Mouse (Mus musculus): Measurements from ENCODE around the gene Fgfbp3. TPM values are rescaled to one million over a fixed set of nuclear protein-coding genes. Genes with fewer than 3 reads are reported as not detected.

Gene Fgfbp3
- polyA plus RNA-seq, 1 experiment from 2014 or later, result 5.0 TPM

DNA sequence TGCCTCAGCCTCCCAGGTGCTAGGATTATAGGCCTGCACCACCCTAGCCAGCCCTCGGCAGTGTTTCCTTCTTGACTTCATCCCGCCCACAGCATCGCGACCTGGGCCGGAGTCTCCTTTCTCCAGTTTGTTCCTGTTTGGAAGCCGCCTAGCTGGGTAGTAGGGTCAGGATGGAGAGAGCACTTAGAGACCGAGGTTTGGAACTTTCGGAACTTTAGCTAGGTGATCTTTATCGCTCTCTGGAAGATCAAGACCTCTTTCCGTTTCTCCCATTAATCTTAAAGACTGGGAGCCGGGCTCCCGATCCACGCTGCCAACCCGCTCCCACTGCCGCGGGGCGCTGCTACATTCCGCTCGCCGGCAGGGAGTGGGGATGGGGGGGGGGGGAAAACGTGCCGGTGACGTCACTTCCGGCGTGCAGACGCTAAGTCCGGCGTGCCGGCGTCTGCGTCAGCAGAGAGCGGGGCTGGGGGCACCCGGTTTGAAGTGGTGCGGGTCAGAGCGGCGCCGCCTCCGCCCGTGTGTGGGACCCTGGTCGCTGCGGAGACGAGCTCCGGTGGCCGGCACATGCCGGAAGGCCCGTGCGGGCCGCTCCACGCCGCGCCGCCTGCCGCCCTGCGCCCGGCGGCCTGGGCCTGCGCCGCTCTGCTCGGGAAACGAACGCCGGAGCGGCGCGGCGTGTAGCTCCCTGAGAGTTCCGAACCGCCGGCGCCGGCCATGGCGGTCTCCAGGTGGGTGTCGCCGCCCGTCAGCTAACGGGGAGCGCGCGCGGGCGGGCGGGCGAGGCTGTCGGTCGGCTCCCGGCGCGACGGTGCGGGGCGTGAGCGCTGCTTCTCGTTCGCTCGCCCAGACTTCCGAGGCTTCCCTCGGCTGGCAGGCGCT, 6.5 kb upstream of the Fgfbp3 start, which contains the start of gene Btaf1:
Gene Btaf1 (plus strand): TSS at position 409 of the 882 bp plus-strand sequence.
- Histone ChIP-seq H3K27ac (peak within 1 kb of the TSS; percentile 97), H3K4me3 (peak within 1 kb of the TSS; percentile 93), H3K27me3 (ENCODE audit: insufficient read depth, poor library complexity, severe bottlenecking) (no peaks in the 10 kb centered on the region), H3K4me1 (peaks cover 10% of the 10 kb centered on the region), H3K9me3 (no peaks in the 10 kb centered on the region), H3K36me3 (no peaks in the 10 kb centered on the region)
- under 1% methylated on average over 96 of the region's 98 CpGs for WGBS
- DNase-seq (ENCODE audit: low spot score), result peak; percentile 94

DNA sequence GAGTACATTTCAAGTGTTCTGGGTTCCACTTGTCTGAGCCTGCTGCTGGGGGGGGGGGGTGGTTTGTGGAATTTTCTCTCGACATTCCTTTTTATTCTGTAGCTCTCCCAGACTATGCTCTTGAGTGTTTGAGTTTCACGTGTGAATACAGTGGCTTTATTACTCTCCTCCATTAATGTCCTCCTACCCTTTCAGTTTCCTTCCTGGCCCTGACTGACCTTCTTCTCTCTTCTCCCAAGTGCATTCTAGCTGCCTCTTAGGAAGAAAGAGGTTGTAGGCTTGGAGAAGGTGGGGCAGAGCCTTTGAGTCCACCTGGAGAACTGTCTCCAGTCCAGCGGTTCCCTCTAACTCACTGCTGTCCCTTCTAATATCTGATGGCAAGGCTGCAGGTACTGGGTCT, 3.5 kb upstream of the Fgfbp3 start:
- 52% methylated on average over 3 of the region's 3 CpGs for WGBS
- DNase-seq (ENCODE audit: low spot score), result no peak

DNA sequence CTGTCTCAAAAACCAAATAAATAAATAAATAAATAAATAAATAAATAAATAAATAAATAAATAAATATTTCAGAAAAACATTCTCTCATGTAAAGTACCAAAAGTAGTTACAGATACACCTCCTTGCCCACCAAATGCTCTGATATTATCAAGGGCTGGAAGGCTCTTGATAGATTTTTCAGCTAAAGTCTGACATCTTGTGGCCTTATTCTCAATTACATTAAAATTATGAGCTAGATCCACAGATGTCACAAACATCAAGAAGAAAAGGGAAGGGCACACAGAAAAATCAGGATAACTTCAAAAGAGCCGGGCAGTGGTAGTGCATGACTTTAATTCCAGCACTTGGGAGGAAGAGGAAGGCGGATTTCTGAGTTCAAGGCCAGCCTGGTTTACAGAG, 2.6 kb upstream of the Fgfbp3 start:
- no peak for DNase-seq (ENCODE audit: low spot score)

More for the DNA sequence above, 3.5 kb upstream of the Fgfbp3 start:
- Histone ChIP-seq H3K4me3 (no peak overlapping the region), H3K27ac (no peak overlapping the region), H3K9me3 (no peaks in the 10 kb centered on the region), H3K36me3 (no peaks in the 10 kb centered on the region), H3K4me1 (peaks cover 13% of the 10 kb centered on the region), H3K27me3 (ENCODE audit: insufficient read depth, poor library complexity, severe bottlenecking) (no peaks in the 10 kb centered on the region)

DNA sequence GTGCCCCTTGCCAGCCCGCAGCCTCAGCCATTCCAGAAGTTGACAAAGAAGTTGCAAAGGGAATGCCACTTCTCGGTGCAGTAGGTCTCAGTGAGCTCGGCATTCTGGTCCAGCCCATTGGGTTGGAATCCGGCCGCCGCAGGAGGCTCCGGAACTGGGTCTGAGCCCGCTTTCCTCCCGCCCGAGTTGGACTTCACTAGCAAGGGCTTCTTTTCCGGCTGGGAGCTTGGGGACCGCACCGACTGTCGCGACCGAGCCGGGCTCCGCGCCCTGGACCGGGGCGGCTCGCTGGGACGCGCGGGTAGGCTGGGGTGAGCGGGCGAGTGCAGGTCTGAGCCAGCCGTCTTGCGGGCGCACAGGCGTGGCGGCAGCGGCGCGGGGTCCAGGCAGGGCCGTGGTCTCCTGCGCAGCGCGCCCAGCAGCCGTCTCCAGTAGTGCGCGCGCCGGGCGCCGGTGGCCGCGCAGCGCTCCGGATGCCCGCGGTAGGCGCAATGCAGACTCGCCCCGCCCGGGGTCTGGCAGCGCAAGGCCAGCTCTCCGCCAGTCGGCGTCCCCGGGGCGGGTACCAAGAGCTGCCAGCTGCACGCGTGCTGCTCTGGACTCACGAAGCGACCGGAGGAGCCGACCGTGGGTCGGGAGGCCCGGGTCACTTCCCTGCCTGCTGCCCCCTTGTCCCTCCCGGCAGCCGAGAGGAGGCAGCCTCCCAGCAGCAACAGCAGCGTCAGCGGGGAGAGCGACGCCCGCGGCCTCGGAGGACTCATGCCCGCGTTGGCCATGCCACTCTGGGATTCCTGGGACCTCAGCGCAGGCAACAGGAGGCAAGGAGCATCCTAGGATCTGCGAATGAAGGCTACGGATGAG, 744 bp downstream of the Fgfbp3 start:
- under 1% methylated on average over 85 of the region's 85 CpGs for WGBS
- peak overlapping the region; percentile 82 for H3K4me3 ChIP-seq
- no peaks in the 10 kb centered on the region for H3K36me3 ChIP-seq
- H3K27ac ChIP-seq, result peak overlapping the region; percentile 93
- peaks cover 4% of the 10 kb centered on the region; the same call in 1 of the 2 replicates for H3K4me1 ChIP-seq
- H3K9me3 ChIP-seq, result no peaks in the 10 kb centered on the region
- peak; percentile 91 for DNase-seq (ENCODE audit: low spot score)
- H3K27me3 ChIP-seq (ENCODE audit: insufficient read depth, poor library complexity, severe bottlenecking), result no peaks in the 10 kb centered on the region

More for the DNA sequence above, 2.6 kb upstream of the Fgfbp3 start:
- Histone ChIP-seq H3K4me3 (no peak overlapping the region), H3K36me3 (no peaks in the 10 kb centered on the region), H3K27me3 (ENCODE audit: insufficient read depth, poor library complexity, severe bottlenecking) (no peaks in the 10 kb centered on the region), H3K4me1 (peaks cover 11% of the 10 kb centered on the region), H3K27ac (no peak overlapping the region), H3K9me3 (no peaks in the 10 kb centered on the region)
- WGBS, result 39% methylated on average over 2 of the region's 2 CpGs

DNA sequence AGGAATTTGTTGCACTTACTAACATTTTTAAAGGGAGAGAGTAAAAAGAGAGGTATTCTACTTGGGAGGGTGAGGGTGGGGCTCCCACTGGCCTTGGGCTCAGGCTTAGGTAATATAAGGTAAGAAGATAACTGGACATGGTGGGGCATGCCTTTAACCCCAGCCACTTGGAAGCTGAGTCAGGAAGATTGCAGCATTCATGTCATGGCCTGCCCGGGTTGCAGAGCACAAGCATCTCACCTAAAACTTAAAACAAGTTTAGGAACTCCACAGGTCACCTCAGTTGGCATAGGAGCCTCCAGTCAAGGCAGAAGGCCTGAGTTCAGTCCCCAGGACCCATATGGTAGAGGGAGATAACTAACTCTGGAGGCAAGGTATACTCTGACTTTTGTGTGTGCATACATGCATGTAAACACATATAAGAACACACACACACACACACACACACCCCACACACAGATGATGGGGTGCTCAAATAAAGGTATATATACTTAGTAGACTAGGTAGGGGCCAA, 2.5 kb downstream of the Fgfbp3 start:
- H3K27ac ChIP-seq, result no peak overlapping the region
- no peaks in the 10 kb centered on the region for H3K27me3 ChIP-seq (ENCODE audit: insufficient read depth, poor library complexity, severe bottlenecking)
- H3K36me3 ChIP-seq, result no peaks in the 10 kb centered on the region
- peaks cover 4% of the 10 kb centered on the region; the same call in 1 of the 2 replicates for H3K4me1 ChIP-seq
- H3K4me3 ChIP-seq, result no peak overlapping the region
- H3K9me3 ChIP-seq, result no peaks in the 10 kb centered on the region
- DNase-seq (ENCODE audit: low spot score), result no peak
- 92% methylated on average over 1 of the region's 1 CpGs for WGBS

DNA sequence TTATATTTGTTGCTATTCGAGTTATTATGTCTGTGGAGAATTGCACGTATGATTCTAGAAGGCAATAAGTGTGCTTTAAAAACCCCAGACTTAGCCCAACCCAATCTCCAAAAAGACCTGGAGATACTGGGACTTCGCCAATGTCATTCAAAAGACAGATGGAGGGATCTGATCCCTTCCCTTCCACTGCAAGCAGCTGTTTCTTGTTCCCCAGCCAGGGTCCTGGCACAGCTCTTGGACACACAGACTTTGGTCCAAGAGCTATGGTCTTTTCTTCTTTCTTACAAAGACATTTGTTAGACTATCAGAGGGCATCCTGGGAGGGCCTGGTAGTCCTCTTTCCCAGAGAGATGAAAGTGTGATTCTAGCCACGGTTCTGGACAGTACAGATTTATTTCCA, 3.2 kb downstream of the Fgfbp3 start:
- 83% methylated on average over 4 of the region's 4 CpGs for WGBS
- no peak for DNase-seq (ENCODE audit: low spot score)
- no peak overlapping the region for H3K4me3 ChIP-seq
- no peaks in the 10 kb centered on the region for H3K27me3 ChIP-seq (ENCODE audit: insufficient read depth, poor library complexity, severe bottlenecking)
- no peaks in the 10 kb centered on the region for H3K9me3 ChIP-seq
- peaks cover 4% of the 10 kb centered on the region; the same call in 1 of the 2 replicates for H3K4me1 ChIP-seq
- H3K27ac ChIP-seq, result no peak overlapping the region
- H3K36me3 ChIP-seq, result no peaks in the 10 kb centered on the region

DNA sequence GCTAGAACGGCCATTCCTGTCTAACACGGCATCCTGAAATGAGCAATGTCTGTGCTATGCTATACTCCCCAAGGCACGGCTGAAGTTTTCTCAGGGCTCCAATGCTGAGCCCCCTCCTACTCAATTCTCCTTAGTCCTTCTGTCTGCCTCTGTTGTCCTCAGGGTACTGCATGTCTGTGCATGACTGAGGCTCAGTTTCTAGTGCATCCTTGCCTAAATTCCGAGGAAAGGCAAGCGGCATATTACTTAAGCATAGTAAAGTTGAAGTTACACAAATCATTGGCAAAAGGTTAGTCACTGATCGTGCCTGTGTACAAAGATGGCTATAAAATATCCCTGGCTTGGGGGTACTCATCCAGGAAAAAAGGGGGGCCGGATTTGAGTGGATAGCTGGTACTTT, 6.4 kb downstream of the Fgfbp3 start:
- 79% methylated on average over 7 of the region's 7 CpGs for WGBS
- Histone ChIP-seq H3K36me3 (no peaks in the 10 kb centered on the region), H3K27me3 (ENCODE audit: insufficient read depth, poor library complexity, severe bottlenecking) (no peaks in the 10 kb centered on the region), H3K4me1 (peaks cover 6% of the 10 kb centered on the region; the same call in 1 of the 2 replicates), H3K27ac (no peak overlapping the region), H3K9me3 (no peaks in the 10 kb centered on the region), H3K4me3 (no peak overlapping the region)
- DNase-seq (ENCODE audit: low spot score), result no peak

DNA sequence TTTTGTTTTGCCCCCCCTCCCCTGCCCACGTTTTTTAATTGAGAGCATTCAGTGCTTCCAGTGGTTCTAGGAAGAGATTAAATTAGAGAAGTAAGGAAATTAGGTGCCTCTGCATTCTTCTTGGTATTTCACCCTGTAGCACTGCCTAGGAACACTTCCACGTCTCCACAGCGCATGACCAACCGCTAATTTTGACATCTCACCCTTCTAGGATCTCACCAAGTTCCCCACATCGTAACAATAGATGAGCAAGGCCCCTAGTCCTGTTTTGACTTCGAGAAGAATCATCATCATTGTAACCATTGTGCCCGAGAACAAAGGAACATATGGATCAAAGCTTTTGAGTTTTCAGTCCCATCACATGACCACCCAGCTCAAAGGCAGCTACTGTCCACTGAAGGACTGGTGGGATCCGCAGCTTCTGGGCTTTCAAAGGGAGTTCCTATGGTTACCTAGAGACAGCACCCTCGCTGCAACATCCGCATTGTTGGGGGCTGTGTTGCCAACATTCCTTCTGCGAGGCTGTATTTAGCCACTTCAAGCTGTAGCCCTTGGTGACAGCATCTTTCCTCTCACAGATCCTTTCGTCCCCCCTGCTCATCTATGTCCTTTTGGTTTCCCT, 8.9 kb downstream of the Fgfbp3 start:
- WGBS, result 39% methylated on average over 12 of the region's 12 CpGs
- no peaks in the 10 kb centered on the region for H3K9me3 ChIP-seq
- H3K27me3 ChIP-seq (ENCODE audit: insufficient read depth, poor library complexity, severe bottlenecking), result no peaks in the 10 kb centered on the region
- H3K4me1 ChIP-seq, result peaks cover 6% of the 10 kb centered on the region; the same call in 1 of the 2 replicates
- H3K27ac ChIP-seq, result no peak overlapping the region
- no peaks in the 10 kb centered on the region for H3K36me3 ChIP-seq
- H3K4me3 ChIP-seq, result no peak overlapping the region
- DNase-seq (ENCODE audit: low spot score), result no peak

DNA sequence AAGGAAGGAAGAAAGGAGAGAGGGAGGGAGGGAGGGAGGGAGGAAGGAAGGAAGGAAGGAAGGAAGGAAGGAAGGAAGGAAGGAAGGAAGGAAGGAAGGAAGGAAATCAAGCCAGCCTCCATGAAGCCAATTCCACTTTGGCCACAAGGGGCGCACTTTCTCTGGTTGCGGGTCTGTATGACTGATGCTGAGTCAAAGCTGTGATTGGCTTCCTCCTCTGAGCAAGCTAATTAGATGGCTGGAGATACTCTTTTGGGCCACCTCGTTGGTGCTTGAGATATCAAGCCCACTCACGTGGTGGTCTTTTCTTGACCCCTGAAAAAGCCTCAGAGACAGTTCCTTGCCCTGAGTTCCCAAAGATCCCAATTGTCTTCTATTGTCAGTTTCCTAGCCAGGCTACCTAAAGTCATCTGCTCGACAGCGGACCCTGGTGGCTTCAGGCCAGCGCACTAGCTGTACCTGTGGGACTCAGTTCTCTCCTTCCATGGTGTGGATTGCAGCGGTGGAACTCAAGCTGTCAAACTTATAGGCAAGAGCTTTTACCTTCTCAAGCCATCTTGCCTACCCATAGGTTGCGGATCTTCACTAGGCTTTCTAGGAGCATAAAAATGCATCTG, 9.6 kb downstream of the Fgfbp3 start:
- no peaks in the 10 kb centered on the region for H3K36me3 ChIP-seq
- no peaks in the 10 kb centered on the region for H3K27me3 ChIP-seq (ENCODE audit: insufficient read depth, poor library complexity, severe bottlenecking)
- peaks cover 6% of the 10 kb centered on the region; the same call in 1 of the 2 replicates for H3K4me1 ChIP-seq
- no peaks in the 10 kb centered on the region for H3K9me3 ChIP-seq
- DNase-seq (ENCODE audit: low spot score), result no peak
- 18% methylated on average over 9 of the region's 9 CpGs for WGBS
- H3K27ac ChIP-seq, result no peak overlapping the region
- H3K4me3 ChIP-seq, result no peak overlapping the region

DNA sequence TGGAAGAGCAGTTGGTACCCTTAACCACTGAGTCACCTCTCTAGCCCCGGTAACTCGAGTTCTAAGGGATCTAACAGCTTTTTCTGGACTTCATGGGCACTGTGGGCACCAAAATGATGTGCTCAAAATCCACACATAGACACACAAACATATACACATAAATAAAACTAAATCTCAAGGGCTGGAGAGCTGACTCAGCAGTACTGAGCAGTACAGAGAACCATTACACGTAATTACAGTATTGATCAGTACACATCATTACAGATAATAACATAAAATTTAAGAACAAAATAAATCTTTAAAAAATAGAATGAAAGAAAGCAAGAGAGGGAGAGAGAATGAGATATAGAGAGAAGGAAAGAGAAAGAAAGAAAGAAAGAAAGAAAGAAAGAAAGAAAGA, 10.3 kb downstream of the Fgfbp3 start:
- no peaks in the 10 kb centered on the region for H3K9me3 ChIP-seq
- DNase-seq (ENCODE audit: low spot score), result no peak
- H3K4me3 ChIP-seq, result no peak overlapping the region
- 74% methylated on average over 3 of the region's 3 CpGs for WGBS
- H3K27ac ChIP-seq, result no peak overlapping the region
- no peaks in the 10 kb centered on the region for H3K36me3 ChIP-seq
- peaks cover 6% of the 10 kb centered on the region; the same call in 1 of the 2 replicates for H3K4me1 ChIP-seq
- no peaks in the 10 kb centered on the region for H3K27me3 ChIP-seq (ENCODE audit: insufficient read depth, poor library complexity, severe bottlenecking)

DNA sequence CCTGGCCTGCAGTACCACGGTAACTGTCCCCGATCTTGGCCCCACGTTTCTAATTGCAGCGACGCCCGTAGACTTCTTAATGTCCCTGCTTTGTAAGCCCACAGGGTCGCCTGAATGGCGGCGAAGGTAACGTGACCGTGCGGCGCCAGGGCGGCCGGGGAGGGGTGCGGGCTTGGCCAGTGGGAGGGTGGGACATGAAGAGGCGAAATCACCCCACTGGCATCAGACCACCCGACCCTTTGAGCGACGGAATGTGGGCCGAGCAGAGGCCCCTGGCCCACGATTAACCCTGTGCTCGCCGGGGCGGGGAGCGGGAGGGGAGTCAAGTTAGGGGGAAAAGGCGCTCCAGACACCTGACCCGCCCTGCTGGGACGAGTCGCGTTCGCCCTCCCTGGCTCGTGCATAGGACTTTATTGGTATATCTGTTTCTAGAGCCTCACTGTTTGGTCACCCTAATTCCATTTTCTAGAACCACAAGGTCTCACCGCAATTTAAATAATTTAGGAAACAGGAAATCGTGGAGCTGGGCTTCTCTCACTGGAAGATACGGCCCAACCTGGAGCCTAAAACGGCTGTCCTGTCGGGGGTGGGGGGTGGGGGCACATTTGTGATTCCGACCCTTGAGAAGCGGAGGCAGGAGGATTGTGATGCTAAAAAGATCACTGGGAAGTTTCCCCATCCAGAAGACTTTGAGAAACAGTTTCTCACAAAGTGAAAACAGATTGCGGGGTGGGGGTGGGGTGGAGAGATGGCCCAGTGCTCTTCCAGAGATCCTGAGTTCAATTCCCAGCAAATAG, 15.0 kb downstream of the Fgfbp3 start:
- Histone ChIP-seq H3K4me1 (no peaks in the 10 kb centered on the region), H3K27ac (peak overlapping the region; percentile 90), H3K4me3 (peak overlapping the region; percentile 68), H3K9me3 (no peaks in the 10 kb centered on the region), H3K27me3 (ENCODE audit: insufficient read depth, poor library complexity, severe bottlenecking) (no peaks in the 10 kb centered on the region), H3K36me3 (no peaks in the 10 kb centered on the region)
- DNase-seq (ENCODE audit: low spot score), result peak; percentile 93
- WGBS, result 2% methylated on average over 41 of the region's 41 CpGs
